Mouse (Mus musculus): ENCODE data around the gene Zfyve9. TPM values are rescaled to one million over a fixed set of nuclear protein-coding genes. Genes with fewer than 3 reads are reported as not detected.

Gene Zfyve9
- total and polyA plus RNA-seq, 2 experiments: 2.1 to 15.4 TPM

GRCm38 (mm10) chr4:108619587-108620341 lies 160.8 kb downstream of the Zfyve9 start, which contains the start of gene Cc2d1b:
TSS of gene Cc2d1b (plus strand) at chr4:108619940.
- Histone ChIP-seq H3K79me2 (ENCODE audit: control insufficient read depth, insufficient read depth, low read length) (no peaks in the 10 kb centered on the region; the same call in 1 of the 2 replicates), H3K9ac (ENCODE audit: low read depth, low read length) (peak within 1 kb of the TSS; percentile 88), H3K4me1 (ENCODE audit: control insufficient read depth, insufficient read depth, low read length) (peaks cover 12% of the 10 kb centered on the region), H3K4me3 (ENCODE audit: insufficient read depth, low read depth, low read length) (peak within 1 kb of the TSS; percentile 79), H3K27me3 (ENCODE audit: control insufficient read depth, insufficient read depth, low read length) (no peaks in the 10 kb centered on the region), H3K36me3 (ENCODE audit: control insufficient read depth, insufficient read depth, low read length) (0 out of 2 replicates have a peak, but pooled peaks cover 2% of the 10 kb centered on the region), H3K27ac (replicated peaks; ENCODE audit: insufficient read depth, low read depth, low read length) (peak within 1 kb of the TSS; percentile 19; the same call in 1 of the 2 replicates)
- WGBS: under 1% methylated on average over 86 of the region's 86 CpGs
- TF ChIP-seq POLR2A (IDR thresholded peaks at IDR 0.05; ENCODE audit: extremely low read depth, insufficient read depth, low read length): peak; percentile 58; the same call in 1 of the 2 replicates
- no peak for TF ChIP-seq CTCF (IDR thresholded peaks at IDR 0.05; ENCODE audit: low read depth, low read length)
- DNase-seq (ENCODE audit: extremely low read depth, low read depth, low spot score): peak; percentile 64

- peaks cover 12% of the 10 kb centered on the region for H3K4me1 ChIP-seq (ENCODE audit: control insufficient read depth, insufficient read depth, low read length)
- WGBS: 10% methylated on average over 10 of the region's 10 CpGs
- peak; percentile 5 for DNase-seq (ENCODE audit: extremely low read depth, low read depth, low spot score)
Measured at GRCm38 (mm10) chr4:108619165-108619564, 161.4 kb downstream of the Zfyve9 start.

GRCm38 (mm10) chr4:108618586-108618985 lies 162.0 kb downstream of the Zfyve9 start:
- Histone ChIP-seq H3K4me3 (ENCODE audit: insufficient read depth, low read depth, low read length) (no peak overlapping the region), H3K79me2 (ENCODE audit: control insufficient read depth, insufficient read depth, low read length) (no peaks in the 10 kb centered on the region; the same call in 1 of the 2 replicates), H3K27ac (replicated peaks; ENCODE audit: insufficient read depth, low read depth, low read length) (no peak overlapping the region), H3K27me3 (ENCODE audit: control insufficient read depth, insufficient read depth, low read length) (no peaks in the 10 kb centered on the region), H3K36me3 (ENCODE audit: control insufficient read depth, insufficient read depth, low read length) (no peaks in the 10 kb centered on the region), H3K4me1 (ENCODE audit: control insufficient read depth, insufficient read depth, low read length) (peaks cover 12% of the 10 kb centered on the region), H3K9ac (ENCODE audit: low read depth, low read length) (no peak overlapping the region)
- no peak for DNase-seq (ENCODE audit: extremely low read depth, low read depth, low spot score)
- WGBS: 79% methylated on average over 4 of the region's 4 CpGs
- TF ChIP-seq POLR2A (IDR thresholded peaks at IDR 0.05; ENCODE audit: extremely low read depth, insufficient read depth, low read length) (no peak), CTCF (IDR thresholded peaks at IDR 0.05; ENCODE audit: low read depth, low read length) (no peak)

More at GRCm38 (mm10) chr4:108619165-108619564, 161.4 kb downstream of the Zfyve9 start:
- peak overlapping the region; percentile 79 for H3K4me3 ChIP-seq (ENCODE audit: insufficient read depth, low read depth, low read length)
- peak overlapping the region; percentile 63 for H3K9ac ChIP-seq (ENCODE audit: low read depth, low read length)
- no peaks in the 10 kb centered on the region; the same call in 1 of the 2 replicates for H3K79me2 ChIP-seq (ENCODE audit: control insufficient read depth, insufficient read depth, low read length)
- 0 out of 2 replicates have a peak, but pooled peaks cover under 1% of the 10 kb centered on the region for H3K36me3 ChIP-seq (ENCODE audit: control insufficient read depth, insufficient read depth, low read length)
- no peaks in the 10 kb centered on the region for H3K27me3 ChIP-seq (ENCODE audit: control insufficient read depth, insufficient read depth, low read length)
- no peak for TF ChIP-seq CTCF (IDR thresholded peaks at IDR 0.05; ENCODE audit: low read depth, low read length)
- no peak for TF ChIP-seq POLR2A (IDR thresholded peaks at IDR 0.05; ENCODE audit: extremely low read depth, insufficient read depth, low read length)
- no peak overlapping the region for H3K27ac ChIP-seq (replicated peaks; ENCODE audit: insufficient read depth, low read depth, low read length)

- H3K27me3 ChIP-seq (ENCODE audit: control insufficient read depth, insufficient read depth, low read length): no peaks in the 10 kb centered on the region
- H3K4me1 ChIP-seq (ENCODE audit: control insufficient read depth, insufficient read depth, low read length): no peaks in the 10 kb centered on the region
- no peak overlapping the region for H3K4me3 ChIP-seq (ENCODE audit: insufficient read depth, low read depth, low read length)
- H3K9ac ChIP-seq (ENCODE audit: low read depth, low read length): no peak overlapping the region
- H3K36me3 ChIP-seq (ENCODE audit: control insufficient read depth, insufficient read depth, low read length): no peaks in the 10 kb centered on the region
- TF ChIP-seq CTCF (IDR thresholded peaks at IDR 0.05; ENCODE audit: low read depth, low read length) (no peak), POLR2A (IDR thresholded peaks at IDR 0.05; ENCODE audit: extremely low read depth, insufficient read depth, low read length) (no peak)
- no peak overlapping the region for H3K27ac ChIP-seq (replicated peaks; ENCODE audit: insufficient read depth, low read depth, low read length)
- no peak for DNase-seq (ENCODE audit: extremely low read depth, low read depth, low spot score)
- 94% methylated on average over 5 of the region's 5 CpGs for WGBS
- no peaks in the 10 kb centered on the region for H3K79me2 ChIP-seq (ENCODE audit: control insufficient read depth, insufficient read depth, low read length)
Measured at GRCm38 (mm10) chr4:108610935-108611334, 169.7 kb downstream of the Zfyve9 start.

- WGBS: over 99% methylated on average over 3 of the region's 3 CpGs
- H3K36me3 ChIP-seq (ENCODE audit: control insufficient read depth, insufficient read depth, low read length): no peaks in the 10 kb centered on the region
- no peak overlapping the region for H3K27ac ChIP-seq (replicated peaks; ENCODE audit: insufficient read depth, low read depth, low read length)
- no peaks in the 10 kb centered on the region for H3K4me1 ChIP-seq (ENCODE audit: control insufficient read depth, insufficient read depth, low read length)
- H3K27me3 ChIP-seq (ENCODE audit: control insufficient read depth, insufficient read depth, low read length): no peaks in the 10 kb centered on the region
- DNase-seq (ENCODE audit: extremely low read depth, low read depth, low spot score): no peak
- no peak overlapping the region for H3K4me3 ChIP-seq (ENCODE audit: insufficient read depth, low read depth, low read length)
- TF ChIP-seq CTCF (IDR thresholded peaks at IDR 0.05; ENCODE audit: low read depth, low read length) (no peak), POLR2A (IDR thresholded peaks at IDR 0.05; ENCODE audit: extremely low read depth, insufficient read depth, low read length) (no peak)
- H3K9ac ChIP-seq (ENCODE audit: low read depth, low read length): no peak overlapping the region
- H3K79me2 ChIP-seq (ENCODE audit: control insufficient read depth, insufficient read depth, low read length): no peaks in the 10 kb centered on the region
Measured at GRCm38 (mm10) chr4:108608651-108609050, 171.9 kb downstream of the Zfyve9 start.

- WGBS: 96% methylated on average over 7 of the region's 7 CpGs
- H3K36me3 ChIP-seq (ENCODE audit: control insufficient read depth, insufficient read depth, low read length): no peaks in the 10 kb centered on the region
- H3K27me3 ChIP-seq (ENCODE audit: control insufficient read depth, insufficient read depth, low read length): no peaks in the 10 kb centered on the region
Measured at GRCm38 (mm10) chr4:108601870-108602269, 178.7 kb downstream of the Zfyve9 start.

More at GRCm38 (mm10) chr4:108601870-108602269, 178.7 kb downstream of the Zfyve9 start:
- Histone ChIP-seq H3K27ac (replicated peaks; ENCODE audit: insufficient read depth, low read depth, low read length) (no peak overlapping the region), H3K9ac (ENCODE audit: low read depth, low read length) (no peak overlapping the region), H3K4me1 (ENCODE audit: control insufficient read depth, insufficient read depth, low read length) (no peaks in the 10 kb centered on the region), H3K4me3 (ENCODE audit: insufficient read depth, low read depth, low read length) (no peak overlapping the region), H3K79me2 (ENCODE audit: control insufficient read depth, insufficient read depth, low read length) (no peaks in the 10 kb centered on the region)
- no peak for DNase-seq (ENCODE audit: extremely low read depth, low read depth, low spot score)
- TF ChIP-seq CTCF (IDR thresholded peaks at IDR 0.05; ENCODE audit: low read depth, low read length): no peak
- TF ChIP-seq POLR2A (IDR thresholded peaks at IDR 0.05; ENCODE audit: extremely low read depth, insufficient read depth, low read length): no peak
